Mouse (Mus musculus): ENCODE data around the gene Myh6.

Gene Myh6

DNA sequence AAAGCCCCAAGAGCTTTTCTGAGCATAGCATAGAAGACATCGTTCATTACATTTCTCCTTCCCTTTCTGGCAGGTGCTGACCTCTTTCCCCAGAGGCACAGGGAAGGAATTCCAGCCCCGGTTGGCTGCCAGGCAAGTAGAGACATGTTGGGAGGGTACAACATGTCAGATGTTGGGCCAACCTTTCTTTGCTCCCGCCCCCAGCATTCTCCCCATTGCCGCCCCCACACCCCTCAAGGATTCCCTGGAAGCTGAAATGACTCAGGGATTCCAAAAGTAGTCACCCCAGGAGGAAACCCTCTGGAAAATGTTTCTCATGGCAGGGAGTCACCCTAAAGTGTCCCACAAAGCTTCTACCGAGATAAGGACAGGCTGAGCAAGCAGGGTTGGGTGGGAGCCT is 36.9 kb downstream of the Myh6 start:
- no peak for DNase-seq

DNA sequence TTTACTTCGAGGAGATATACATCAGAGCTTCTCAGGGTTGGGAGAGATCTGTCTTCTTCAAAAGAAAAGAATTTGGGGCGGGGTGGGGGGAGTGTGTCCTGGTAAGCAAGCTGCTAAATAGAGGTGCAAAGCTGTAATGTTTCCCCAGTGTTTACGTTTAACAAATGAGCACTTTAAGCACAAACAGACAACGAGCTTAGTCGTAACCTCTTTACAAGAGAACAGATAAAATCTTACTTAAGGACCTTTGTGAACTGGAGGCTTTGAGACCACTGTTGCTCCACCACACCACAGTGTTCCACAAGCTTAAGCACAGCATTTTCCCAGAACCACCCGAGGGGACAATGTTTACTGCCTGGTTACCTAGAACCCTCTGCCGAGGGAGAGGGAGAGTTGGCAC is 39.4 kb downstream of the Myh6 start:
- DNase-seq: no peak

DNA sequence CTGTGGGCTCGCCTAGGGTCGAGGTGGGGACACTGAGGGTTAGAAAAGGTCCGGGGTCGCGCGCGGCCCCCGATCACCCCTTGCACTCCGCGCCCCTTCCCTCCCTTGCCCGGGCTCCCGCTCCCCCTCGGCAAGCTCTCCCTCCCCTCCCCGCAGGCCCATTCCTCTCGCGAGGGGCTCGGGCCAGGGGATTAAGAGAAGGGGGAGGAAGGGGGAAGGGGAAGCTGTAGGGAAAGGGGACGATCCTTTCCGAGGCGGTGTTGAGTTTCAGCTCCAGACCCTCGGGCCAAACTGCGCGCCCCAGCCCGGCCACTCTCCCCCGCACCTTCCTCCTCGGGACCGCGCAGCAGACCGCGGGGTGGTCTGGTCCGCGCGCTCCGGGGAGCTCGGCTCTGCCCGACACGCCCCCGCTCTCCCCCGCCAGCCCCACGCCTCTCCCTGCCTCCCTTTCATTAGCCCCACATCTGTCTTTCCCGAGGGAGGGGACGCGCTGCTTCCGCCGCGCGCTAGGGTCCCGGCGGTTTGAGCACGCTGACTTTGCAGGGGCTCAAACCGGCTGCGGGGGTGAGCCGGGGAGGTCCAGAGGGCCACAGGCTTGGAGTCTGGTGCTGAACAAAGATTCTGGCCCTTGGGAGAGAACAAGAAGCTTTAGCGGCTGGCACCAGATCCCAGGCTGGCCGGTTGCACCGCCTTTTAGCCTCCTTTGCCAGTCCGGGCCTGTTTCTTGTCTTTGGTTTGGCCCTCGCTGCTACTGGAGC is 40.1 kb downstream of the Myh6 start:
- no peak for DNase-seq

DNA sequence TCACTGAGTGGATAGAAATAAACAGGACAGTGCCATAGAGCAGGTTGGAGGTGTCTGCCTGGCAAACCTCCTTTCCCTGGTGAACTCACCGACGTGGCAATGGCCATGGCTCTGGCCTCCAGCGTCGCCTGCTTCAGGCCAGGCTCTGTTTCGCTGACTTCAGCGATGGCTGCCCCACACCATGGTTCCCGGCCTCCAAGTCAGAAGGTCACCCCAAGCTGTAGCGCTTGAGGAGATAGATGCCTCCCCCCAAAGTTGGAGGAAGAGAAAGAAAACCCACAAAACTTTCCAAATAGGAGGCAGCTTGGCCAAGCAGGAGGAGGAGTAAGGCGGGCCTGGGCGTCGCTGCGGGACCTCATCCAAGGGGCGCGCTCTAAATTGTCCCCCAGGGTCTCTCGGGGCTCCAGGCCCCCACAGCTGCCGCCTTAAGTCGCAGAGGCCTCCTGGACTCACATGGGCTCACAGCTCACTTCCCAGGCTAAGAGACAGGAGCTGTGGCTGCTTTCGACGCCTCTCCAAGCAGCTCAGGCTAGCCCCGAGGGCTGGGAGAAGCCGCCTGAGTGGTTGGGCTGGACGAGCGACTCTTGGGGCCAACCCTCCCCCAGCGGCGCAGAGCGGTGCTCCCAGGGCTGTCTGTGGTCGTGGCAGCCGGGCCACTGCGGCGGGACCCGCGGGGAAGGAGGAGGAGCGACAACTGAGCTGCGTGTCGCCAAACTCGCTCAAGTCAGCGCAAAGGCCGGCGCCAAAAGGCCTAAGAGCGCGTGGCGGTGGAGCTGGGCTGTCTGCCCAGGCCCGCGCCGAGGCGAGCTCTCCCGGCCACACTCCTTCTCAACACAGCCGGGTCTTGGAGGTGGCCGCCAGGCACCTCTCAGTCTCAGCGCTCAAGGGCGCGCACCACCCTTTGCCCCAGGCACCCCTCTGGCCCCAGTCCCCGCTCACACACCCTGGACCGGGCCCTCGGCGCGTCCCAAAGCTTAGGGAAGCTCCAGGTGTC is 41.1 kb downstream of the Myh6 start, which contains the start of gene Efs:
TSS of gene Efs (minus strand) at position 778 of the 994 bp plus-strand sequence.
- peak; percentile 57 for DNase-seq

DNA sequence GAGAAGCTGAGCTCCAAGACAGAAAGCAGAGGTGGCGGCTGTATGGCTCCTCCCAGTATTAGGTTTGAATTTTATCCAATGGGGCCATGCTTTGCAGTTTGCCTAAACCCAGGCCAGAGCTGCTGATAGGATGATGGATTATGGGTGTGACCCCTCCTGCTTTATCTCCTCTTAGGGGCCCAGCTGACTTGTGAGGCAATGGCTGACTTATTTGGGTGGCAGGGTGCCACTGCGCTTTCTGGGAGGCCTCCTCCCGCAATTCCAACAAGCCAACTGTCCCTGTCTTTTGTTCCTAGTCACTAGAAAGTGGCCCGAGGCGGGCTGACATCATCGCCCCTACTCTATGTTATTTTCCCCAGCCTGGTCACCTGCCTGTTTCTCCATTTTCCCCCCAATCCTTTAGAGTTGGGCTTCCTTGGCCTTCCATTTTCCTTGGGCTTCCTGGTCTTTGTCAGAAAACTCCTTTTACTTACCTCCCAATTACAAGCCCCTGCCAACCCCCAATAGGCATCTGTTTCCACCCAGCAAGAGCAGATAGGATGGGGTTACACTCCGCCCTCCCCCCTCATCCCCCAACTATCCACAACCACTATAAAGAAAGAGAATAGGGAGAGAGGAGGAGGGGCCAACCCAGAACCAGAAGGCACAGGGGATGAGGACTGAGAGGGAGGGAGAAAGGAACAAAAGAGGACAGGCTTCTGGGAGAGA is 41.9 kb downstream of the Myh6 start:
- DNase-seq: no peak

DNA sequence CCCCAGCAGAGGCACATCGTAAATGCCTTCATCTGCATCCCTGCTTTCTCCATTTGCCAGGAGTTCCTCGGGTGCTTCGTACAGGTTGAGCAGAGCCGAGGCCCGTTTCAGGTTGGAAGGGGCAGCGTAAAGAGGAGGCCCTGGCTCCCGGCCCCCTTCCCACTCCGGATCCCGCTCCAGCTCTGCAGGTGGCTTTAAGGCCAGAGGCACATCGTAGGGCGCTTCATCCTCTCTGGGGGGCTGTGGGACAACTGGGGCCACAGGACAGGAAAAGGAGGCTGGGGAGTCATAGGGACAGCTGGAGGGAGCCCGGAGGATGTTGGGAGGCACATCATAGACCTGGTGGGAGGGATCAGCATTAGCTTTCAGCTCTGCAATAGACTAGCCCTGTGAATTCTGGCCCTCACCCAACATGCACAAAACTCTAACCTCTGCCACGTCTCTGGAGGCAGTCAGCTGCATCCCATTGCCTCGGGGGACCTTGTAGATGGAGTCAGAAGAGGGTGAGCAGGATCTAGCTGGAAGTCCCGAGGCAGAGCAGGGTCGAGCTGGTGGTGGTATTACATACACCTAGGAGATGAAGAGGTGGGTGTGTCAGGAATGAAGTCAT is 46.5 kb downstream of the Myh6 start:
- no peak for DNase-seq

DNA sequence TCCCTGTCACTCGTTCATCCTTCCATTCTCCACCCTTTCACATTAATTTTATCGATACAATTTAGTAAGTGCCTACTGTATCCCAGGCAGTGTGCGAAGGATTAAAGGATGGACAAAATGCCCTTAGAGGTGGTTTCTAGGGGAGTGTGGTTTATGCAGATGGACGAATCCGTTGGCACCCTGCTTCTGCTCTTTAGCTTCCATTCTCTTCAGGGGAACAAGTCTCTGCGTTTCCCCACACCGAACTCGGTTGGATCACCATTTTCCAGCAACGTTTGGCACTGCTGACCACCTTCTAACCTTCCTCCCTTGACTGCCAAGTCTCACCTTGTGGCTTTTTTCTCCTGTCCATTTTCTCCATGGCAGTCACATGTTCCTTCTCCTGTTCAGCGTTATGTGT is 53.4 kb downstream of the Myh6 start:
- DNase-seq: no peak

DNA sequence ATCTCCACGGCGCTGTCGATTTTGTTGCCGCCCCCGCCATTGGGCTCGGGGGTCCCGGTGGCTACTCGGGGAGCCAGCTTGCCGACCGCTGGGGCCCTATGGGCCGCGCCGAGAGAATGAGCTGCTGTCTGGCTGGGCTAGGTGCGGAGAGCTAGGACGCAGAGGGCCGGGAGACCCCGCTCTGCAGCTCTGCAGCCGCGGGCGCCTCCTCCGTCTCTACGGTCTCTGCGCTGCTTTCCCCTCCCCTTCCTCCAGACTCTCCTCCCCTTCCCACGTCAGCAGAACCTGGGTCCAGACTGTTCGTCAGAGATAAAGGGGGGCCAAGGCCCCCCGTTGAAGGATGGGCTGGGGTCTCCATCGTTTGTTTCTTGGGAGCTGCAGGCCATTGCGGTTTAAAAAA is 53.8 kb downstream of the Myh6 start, which contains the start of gene Slc22a17:
TSS of gene Slc22a17 (minus strand) at position 247 of the 400 bp plus-strand sequence.
- DNase-seq: peak; percentile 81

DNA sequence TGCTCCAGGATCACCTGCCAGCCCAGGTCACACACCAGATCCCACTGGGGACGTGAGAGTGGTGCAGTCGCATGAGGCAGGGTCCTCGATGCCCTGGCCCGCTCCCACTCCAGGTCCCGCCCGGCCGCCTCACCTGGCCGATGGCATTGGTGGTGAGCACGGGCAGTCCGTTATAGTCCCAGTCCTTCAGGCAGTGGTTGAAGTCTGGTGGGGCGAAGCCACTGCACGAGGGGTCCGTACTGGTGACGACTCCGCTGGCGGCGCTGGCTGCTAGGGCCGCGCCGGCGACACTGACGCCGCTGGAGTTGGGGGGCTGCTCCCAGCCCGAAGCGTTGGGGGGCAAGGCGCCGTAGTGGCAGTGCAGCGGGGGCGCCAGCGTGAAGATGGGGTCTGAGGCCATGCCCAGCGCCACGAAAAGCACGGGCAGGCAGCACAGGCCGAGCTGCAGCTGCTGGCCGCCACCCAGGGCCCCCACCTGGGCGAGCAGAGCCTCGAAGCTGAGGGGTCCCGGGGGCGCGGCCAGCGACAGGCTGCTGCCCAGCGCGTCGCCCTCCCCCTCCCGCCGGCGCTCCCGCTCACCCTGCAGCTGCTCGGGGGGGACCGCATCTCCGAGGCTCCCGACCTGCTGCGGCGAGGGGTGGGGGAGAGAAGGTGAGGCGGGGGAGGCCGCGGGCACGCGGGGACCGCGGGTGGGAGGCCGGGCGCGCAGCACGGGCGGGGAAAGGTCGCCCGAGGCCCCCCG is 54.4 kb downstream of the Myh6 start:
- no peak for DNase-seq

DNA sequence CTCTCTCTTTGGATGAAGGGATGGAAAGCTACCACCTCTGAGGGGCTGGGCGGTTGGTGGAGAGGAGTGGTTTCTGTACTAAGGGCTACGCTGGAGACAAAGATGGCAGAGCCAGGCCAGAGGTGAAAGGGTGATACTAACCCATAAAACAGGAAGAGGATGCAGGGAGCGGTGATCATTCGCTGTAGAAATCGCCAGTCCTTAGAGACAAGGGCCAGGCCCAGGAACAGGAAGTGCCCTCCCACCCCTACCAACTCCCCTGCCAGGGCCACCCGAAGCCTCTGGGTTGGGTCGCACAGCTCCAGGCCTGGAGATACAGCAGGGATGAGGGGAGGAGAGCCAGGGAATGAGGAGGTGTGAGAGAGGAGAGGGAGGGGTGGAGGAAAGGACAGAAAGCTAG is 58.0 kb downstream of the Myh6 start:
- no peak for DNase-seq

DNA sequence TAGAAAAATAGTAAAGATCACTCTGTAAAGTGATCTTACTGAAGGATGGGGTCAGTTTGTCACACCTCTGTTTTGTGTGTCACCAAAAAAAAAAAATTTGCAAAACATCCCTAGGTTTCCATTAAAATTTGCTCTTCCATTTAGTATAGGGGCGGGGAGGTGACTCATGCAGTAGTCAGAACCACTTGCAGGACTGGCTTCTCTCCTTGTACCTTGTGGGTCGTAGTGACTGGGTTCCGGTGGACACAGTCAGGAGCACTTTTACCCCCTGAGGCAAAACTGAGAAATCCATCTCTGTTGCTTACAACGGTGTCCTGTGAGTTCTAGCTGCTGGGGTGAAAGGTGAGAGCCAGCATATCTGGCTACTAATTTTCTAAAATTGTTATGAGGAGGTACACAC is 63.1 kb downstream of the Myh6 start:
- DNase-seq: no peak

DNA sequence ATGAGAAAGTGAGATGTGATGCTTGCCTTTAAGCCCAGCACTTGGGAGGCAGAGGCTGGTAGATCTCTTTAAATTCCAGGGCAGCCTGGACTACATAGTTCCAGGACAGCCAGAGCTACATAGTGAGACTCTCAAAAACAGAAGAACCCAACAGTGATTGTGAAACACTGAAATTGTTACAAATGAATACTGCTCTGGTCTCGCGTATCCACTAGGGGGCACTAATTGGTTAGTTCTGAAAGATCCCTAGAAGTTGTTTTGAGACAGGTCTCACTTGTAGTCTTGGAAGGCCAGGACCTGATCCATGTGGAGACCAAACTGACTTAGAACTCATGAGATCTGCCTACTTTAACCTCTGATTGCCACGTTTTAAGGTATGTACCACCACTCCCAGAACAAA is 66.3 kb downstream of the Myh6 start:
- peak; percentile 61 for DNase-seq

DNA sequence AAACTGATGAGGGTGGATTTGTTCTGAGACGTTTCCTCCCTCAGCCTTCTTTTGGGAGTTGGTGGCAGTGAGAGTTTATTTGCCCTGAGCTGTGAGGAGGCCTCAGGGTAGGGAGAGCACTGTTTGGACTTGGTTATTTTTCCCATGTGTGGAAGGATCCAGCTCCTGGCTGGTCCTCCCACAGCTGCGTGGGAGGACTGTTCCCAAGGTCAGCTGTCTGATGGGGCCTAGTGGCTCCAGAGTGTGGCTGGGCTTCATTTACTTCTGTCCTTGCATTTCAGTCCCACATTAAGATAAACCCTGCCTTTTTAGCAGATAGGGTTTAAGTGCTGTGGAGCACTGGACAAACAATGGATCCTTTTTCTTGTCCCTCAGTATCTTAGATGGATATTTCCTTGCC is 69.3 kb downstream of the Myh6 start:
- DNase-seq: no peak

DNA sequence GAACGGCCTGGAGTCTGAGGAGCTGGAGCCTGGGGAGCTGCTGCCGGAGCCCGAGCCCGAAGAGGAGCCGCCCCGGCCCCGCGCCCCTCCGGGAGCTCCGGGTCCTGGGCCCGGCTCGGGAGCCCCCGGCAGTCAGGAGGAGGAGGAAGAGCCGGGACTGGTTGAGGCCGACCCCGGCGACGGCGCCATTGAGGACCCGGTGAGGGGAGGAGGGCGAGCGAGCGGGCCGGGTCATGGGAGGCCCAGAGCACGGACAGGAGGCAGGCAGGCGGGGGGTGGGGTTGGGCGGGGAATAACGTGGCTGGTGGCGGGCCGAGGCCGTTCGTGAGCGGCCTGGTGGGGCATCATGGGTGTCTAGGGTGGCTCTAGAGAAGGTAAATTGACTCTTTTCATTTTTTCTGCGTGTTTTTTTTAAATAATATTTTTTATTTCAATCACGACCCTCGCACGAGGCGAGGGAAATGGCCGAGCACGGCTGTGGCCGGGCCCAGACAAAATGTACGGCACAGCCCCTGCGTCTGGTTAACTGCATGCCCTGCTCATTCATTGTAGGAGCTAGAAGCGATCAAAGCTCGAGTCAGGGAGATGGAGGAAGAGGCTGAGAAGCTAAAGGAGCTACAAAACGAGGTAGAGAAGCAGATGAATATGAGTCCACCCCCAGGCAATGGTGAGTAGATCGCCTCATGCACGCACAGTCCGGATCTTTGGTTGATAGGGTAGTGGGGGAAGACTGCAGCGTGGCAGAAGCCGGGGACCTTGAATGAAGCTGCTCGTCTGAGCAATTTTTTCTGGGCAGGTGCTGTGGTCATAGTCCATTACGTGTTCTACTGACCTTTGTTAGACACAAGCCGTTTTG is 72.2 kb downstream of the Myh6 start:
- peak; percentile 60 for DNase-seq

DNA sequence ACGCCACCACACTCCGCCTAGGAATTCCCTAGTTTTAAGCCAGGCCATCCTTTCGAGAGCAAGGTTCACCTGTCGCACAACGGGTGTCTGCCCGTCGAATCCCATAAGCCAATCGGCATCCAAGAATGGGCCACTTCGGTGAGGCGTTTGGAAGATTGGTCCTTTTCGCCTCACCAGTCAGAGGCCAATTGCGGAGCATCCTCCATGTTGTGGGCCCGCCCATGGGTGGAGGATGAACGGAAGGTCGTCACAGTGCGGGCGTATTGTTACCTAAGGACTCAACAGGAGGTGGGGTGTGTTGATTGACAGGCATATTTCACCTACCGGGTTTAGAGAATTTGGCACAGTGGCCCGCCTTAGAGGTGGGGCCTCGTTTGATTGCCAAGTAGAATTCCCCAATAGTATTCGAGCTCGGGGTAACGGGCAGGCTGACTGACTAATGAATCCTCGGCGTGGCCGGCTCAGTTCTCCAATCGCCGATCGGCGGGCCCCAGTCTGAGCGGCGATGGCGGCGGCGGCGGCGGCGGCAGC is 73.0 kb downstream of the Myh6 start:
- DNase-seq: peak; percentile 93

DNA sequence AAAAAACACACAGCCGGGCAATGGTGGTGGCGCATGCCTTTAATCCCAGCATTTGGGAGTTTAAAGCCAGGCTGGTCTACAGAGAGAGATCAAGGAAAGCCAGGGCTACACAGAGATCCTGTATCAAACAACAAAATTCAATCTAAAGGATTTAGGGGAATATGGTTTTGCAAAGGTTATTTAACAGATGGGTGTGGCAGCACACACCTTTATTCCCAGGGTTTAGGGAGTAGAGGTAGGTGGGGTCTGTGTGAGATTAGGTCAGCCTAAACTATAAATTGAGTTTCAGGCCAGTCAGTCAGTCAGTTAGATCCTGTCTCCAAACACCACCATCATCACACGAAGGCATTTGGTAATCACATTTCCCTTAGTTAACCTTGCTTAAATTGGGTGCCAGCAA is 74.5 kb downstream of the Myh6 start, which contains the start of gene Pabpn1:
TSS of gene Pabpn1 (plus strand) at position 301 of the 400 bp plus-strand sequence.
- DNase-seq: no peak

All from right cerebral cortex, postnatal 14 days (tissue).